Comparison of ENCODE assay signal across 8 mouse cellular contexts in the genomic region with DNA sequence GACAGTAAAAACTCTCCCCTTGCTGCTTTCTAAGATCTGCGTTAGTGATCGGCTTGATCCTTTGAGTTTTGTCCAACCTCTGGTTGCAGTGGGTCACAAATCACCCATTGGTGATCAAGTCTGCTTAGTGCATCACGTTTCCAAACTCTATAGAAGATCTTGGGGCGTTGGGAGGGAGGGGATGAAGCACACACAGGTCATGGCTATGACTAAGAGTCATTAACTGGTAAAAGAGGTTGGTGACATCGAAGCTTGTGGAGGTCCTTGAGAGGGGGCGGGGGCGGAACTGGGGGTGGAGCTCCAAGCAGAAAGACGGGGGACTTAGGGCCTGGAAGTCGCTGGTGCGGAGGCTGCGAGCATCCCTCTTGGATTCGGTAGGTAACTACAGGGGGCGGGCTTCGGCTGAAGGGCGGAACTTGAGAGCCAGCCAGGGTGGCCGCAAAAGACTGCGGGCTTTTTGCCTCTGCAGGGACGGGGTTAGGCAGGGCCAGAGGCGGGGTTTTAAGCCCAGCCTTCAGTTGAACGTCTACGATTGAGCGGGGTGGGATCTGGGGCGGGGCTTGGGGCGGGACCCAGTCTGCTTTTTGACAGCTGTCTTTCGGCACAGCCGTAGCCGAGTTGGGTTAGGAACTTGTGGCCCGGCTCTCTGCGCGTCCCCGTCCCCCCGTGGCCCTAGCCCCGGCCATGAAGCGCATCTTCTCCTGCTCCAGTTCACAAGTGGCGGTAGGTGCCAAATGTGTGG. TPM values are rescaled to one million over a fixed set of nuclear protein-coding genes. Genes with fewer than 3 reads are reported as not detected.
DNase-seq lines count a peak whose midpoint lies in the region; ATAC-seq and TF ChIP-seq lines count a peak whose summit lies in the region.

A gene (plus strand): TSS at position 405 of the 742 bp plus-strand sequence.

- H3K4me1 ChIP-seq in bone marrow, adult 2 months (ENCODE audit: control insufficient read depth, insufficient read depth, low read length): no peaks in the 10 kb centered on the region
- peaks cover 9% of the 10 kb centered on the region for H3K4me1 ChIP-seq in embryonic facial prominence, embryonic 14.5 days (ENCODE audit: control insufficient read depth, insufficient read depth, low read length)
- H3K4me1 ChIP-seq in limb, embryonic 12.5 days (replicated peaks): peaks cover 16% of the 10 kb centered on the region
- peaks cover 5% of the 10 kb centered on the region; the same call in 1 of the 2 replicates for H3K4me1 ChIP-seq in midbrain, embryonic 15.5 days
- H3K4me1 ChIP-seq in spleen, adult 2 months (ENCODE audit: control insufficient read depth, insufficient read depth, insufficient read length): peaks cover 3% of the 10 kb centered on the region; the same call in 1 of the 2 replicates

- H3K9me3 ChIP-seq in embryonic facial prominence, embryonic 14.5 days (ENCODE audit: control insufficient read depth, low read length): no peaks in the 10 kb centered on the region
- H3K9me3 ChIP-seq in limb, embryonic 12.5 days: no peaks in the 10 kb centered on the region
- no peaks in the 10 kb centered on the region for H3K9me3 ChIP-seq in midbrain, embryonic 15.5 days

- peak within 1 kb of the TSS; percentile 37; the same call in 1 of the 2 replicates for H3K9ac ChIP-seq in embryonic facial prominence, embryonic 14.5 days (ENCODE audit: low read depth, low read length)
- no peak within 1 kb of the TSS for H3K9ac ChIP-seq in limb, embryonic 12.5 days (replicated peaks)
- H3K9ac ChIP-seq in midbrain, embryonic 15.5 days: peak within 1 kb of the TSS; percentile 34

- H3K4me2 ChIP-seq in embryonic facial prominence, embryonic 14.5 days (ENCODE audit: low read depth, low read length): peak within 1 kb of the TSS; percentile 62
- H3K4me2 ChIP-seq in limb, embryonic 12.5 days: peak within 1 kb of the TSS; percentile 68
- peak within 1 kb of the TSS; percentile 58 for H3K4me2 ChIP-seq in midbrain, embryonic 15.5 days

- TF ChIP-seq POLR2A in bone marrow, adult 2 months (IDR thresholded peaks at IDR 0.05; ENCODE audit: borderline replicate concordance, control insufficient read depth, low read depth, low read length): no peak
- TF ChIP-seq POLR2A in spleen, adult 2 months (IDR thresholded peaks at IDR 0.05; ENCODE audit: low read depth, low read length): no peak

- 7% methylated on average over 35 of the region's 35 CpGs for WGBS in bone marrow, adult 2 months
- WGBS in embryonic facial prominence, embryonic 14.5 days: 6% methylated on average over 29 of the region's 35 CpGs
- 6% methylated on average over 35 of the region's 35 CpGs for WGBS in limb, embryonic 12.5 days
- 5% methylated on average over 35 of the region's 35 CpGs for WGBS in midbrain, embryonic 15.5 days
- 6% methylated on average over 35 of the region's 35 CpGs for WGBS in spleen, adult 2 months

- ATAC-seq in embryonic facial prominence, embryonic 14.5 days (ENCODE audit: low read depth): peak; percentile 98
- ATAC-seq in limb, embryonic 12.5 days (ENCODE audit: insufficient number of reproducible peaks, insufficient read depth, low FRiP score, low TSS enrichment, low read depth): peak; percentile 94
- peak; percentile 94 for ATAC-seq in midbrain, embryonic 15.5 days (replicated peaks)

- TF ChIP-seq CTCF in bone marrow, adult 2 months (IDR thresholded peaks at IDR 0.05; ENCODE audit: control insufficient read depth, insufficient read depth, low read length): no peak
- 0 out of 2 replicates have a peak, but pooled peaks have one; percentile 3 for TF ChIP-seq CTCF in spleen, adult 2 months (IDR thresholded peaks at IDR 0.05; ENCODE audit: extremely low read depth, insufficient read depth, insufficient read length, insufficient replicate concordance)

- H3K27ac ChIP-seq in bone marrow, adult 2 months (ENCODE audit: control insufficient read depth, insufficient read depth, low read depth, low read length, poor library complexity): no peak within 1 kb of the TSS
- H3K27ac ChIP-seq in embryonic facial prominence, embryonic 14.5 days (replicated peaks; ENCODE audit: low read depth, low read length): no peak within 1 kb of the TSS
- no peak within 1 kb of the TSS for H3K27ac ChIP-seq in limb, embryonic 12.5 days
- no peak within 1 kb of the TSS for H3K27ac ChIP-seq in midbrain, embryonic 15.5 days
- no peak within 1 kb of the TSS for H3K27ac ChIP-seq in spleen, adult 2 months (ENCODE audit: insufficient read depth, low read length)

- peak; percentile 82 for DNase-seq in 3134 (ENCODE audit: extremely low read depth, insufficient read length, low spot score)
- peak; percentile 95 for DNase-seq in embryonic facial prominence, embryonic 14.5 days (ENCODE audit: low spot score)
- peak; percentile 56 for DNase-seq in heart, adult 8-10 months (ENCODE audit: low spot score)
- peak; percentile 84 to 86 for DNase-seq in kidney, adult 8-10 months
- peak; percentile 74 to 82 for DNase-seq in spleen, adult 2 months (ENCODE audit: low read depth in 1 of 2, low spot score in 2 of 2)

- H3K4me3 ChIP-seq in bone marrow, adult 2 months (replicated peaks; ENCODE audit: control insufficient read depth, low read depth, low read length): peak within 1 kb of the TSS; percentile 48
- H3K4me3 ChIP-seq in embryonic facial prominence, embryonic 14.5 days (ENCODE audit: low read depth, low read length): peak within 1 kb of the TSS; percentile 40
- H3K4me3 ChIP-seq in limb, embryonic 12.5 days (replicated peaks): peak within 1 kb of the TSS; percentile 38
- H3K4me3 ChIP-seq in midbrain, embryonic 15.5 days: peak within 1 kb of the TSS; percentile 47
- H3K4me3 ChIP-seq in spleen, adult 2 months (ENCODE audit: extremely low read depth, insufficient read depth, insufficient read length): peak within 1 kb of the TSS; percentile 56

- no peaks in the 10 kb centered on the region for H3K36me3 ChIP-seq in embryonic facial prominence, embryonic 14.5 days (ENCODE audit: control insufficient read depth, insufficient read depth, low read length)
- no peaks in the 10 kb centered on the region for H3K36me3 ChIP-seq in limb, embryonic 12.5 days
- H3K36me3 ChIP-seq in midbrain, embryonic 15.5 days (replicated peaks): no peaks in the 10 kb centered on the region
- no peaks in the 10 kb centered on the region for H3K36me3 ChIP-seq in spleen, adult 2 months (ENCODE audit: control insufficient read depth, insufficient read depth, low read length)

- H3K27me3 ChIP-seq in embryonic facial prominence, embryonic 14.5 days (replicated peaks; ENCODE audit: control insufficient read depth, insufficient read depth, low read length): no peaks in the 10 kb centered on the region
- peaks cover 16% of the 10 kb centered on the region for H3K27me3 ChIP-seq in limb, embryonic 12.5 days
- H3K27me3 ChIP-seq in midbrain, embryonic 15.5 days (replicated peaks): peaks cover 2% of the 10 kb centered on the region; the same call in 1 of the 2 replicates
- H3K27me3 ChIP-seq in spleen, adult 2 months (ENCODE audit: control insufficient read depth, insufficient read depth, low read length): no peaks in the 10 kb centered on the region

RNA-seq across cellular contexts. Expression of the gene that starts here (rescaled TPM):
- polyA plus RNA-seq in bone marrow, adult 2 months (2011; ENCODE audit: insufficient read depth, insufficient read length, low replicate concordance, missing spikeins): 5.4 and 15.5 TPM in 2 replicates
- 2.9 and 3.6 TPM in 2 replicates for polyA plus RNA-seq in embryonic facial prominence, embryonic 14.5 days (2014; fragmentation: Nextera tagmentation; extraction: Ambion mirVana)
- 1 to 10 TPM in 3 of 4 experiments, under 1 TPM in 1; 0.57 to 2.1 (median 1.6) TPM for total RNA-seq in heart, adult 8-10 months (2022)
- 0.69 and 0.85 TPM in 2 replicates for polyA plus RNA-seq in limb, embryonic 12.5 days (2016; fragmentation: Nextera tagmentation; extraction: Ambion mirVana)
- 2.1 TPM in 2 replicates for polyA plus RNA-seq in midbrain, embryonic 15.5 days (2015; fragmentation: Nextera tagmentation; extraction: Ambion mirVana)
- polyA plus RNA-seq in spleen, adult 2 months (2012; rRNA removed): 0.74 and 0.97 TPM in 2 replicates

Comparison
In these comparisons a context has a peak if more than half of its experiments do, and no peak if none do; other contexts are left out.
1. Peak in ATAC-seq, H3K4me3 ChIP-seq and H3K4me2 ChIP-seq in limb, embryonic 12.5 days; RNA of the gene not detected or under 1 TPM.
2. Peak in DNase-seq and H3K4me3 ChIP-seq in spleen, adult 2 months; RNA of the gene not detected or under 1 TPM.